Comparison of ENCODE assay signal across 9 mouse cellular contexts in the genomic region with DNA sequence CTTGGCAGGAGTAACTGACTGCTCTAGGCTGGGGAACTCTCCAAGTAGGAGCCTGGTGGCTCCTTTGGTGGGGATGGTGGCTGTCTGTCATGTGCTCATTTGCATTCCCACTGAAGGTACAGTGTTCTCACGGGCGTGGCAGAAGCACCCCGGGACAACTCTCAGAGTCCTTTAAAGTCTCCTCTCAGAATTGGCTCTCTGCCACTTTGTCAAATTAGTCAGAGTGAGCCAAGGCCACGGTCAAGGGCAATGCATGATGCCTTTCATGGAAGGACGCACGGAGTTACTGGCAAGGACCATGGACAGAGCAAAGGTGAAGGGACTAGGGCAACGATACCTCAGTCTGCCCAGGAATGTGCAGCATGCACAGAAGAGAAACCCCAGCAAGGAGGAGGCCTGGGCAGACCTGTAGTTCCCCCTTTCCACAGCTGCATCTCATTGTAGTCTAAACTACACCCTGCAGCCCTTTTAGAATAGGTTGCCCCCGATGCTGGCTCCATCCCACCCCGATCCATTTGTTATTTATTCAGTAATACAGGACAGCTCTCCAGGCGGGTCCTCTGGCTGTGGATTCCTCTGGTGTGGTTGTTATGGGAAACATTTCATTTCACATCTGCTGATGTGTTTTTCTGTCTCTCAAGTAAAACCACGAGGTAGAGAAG. TPM values are rescaled to one million over a fixed set of nuclear protein-coding genes. Genes with fewer than 3 reads are reported as not detected.
DNase-seq lines count a peak whose midpoint lies in the region; ATAC-seq lines count a peak whose summit lies in the region.
"Had no signal": no experiment of that assay in that cellular context is flagged by ENCODE, and none has a peak within 500 bp of the region (broad histone marks: within the 10 kb centered on the region; RNA-seq: fewer than 3 reads in every experiment).

No protein-coding gene starts in this region.

- no peaks in the 10 kb centered on the region for H3K27me3 ChIP-seq in forebrain, embryonic 11.5 days (ENCODE audit: control insufficient read depth, insufficient read depth, low read length)
- H3K27me3 ChIP-seq in midbrain, embryonic 15.5 days (replicated peaks): no peaks in the 10 kb centered on the region
- H3K27me3 ChIP-seq: Patski had no signal

- no peaks in the 10 kb centered on the region for H3K9me3 ChIP-seq in forebrain, embryonic 11.5 days (ENCODE audit: control insufficient read depth, low read length)
- H3K9me3 ChIP-seq in midbrain, embryonic 15.5 days: no peaks in the 10 kb centered on the region

- peak overlapping the region; percentile 84 for H3K27ac ChIP-seq in forebrain, embryonic 11.5 days (ENCODE audit: low read depth, low read length)
- H3K27ac ChIP-seq in midbrain, embryonic 15.5 days: peak overlapping the region; percentile 92

- peaks cover 12% of the 10 kb centered on the region for H3K4me1 ChIP-seq in forebrain, embryonic 11.5 days (replicated peaks; ENCODE audit: control insufficient read depth, insufficient read depth, low read length)
- H3K4me1 ChIP-seq in midbrain, embryonic 15.5 days: peaks cover 34% of the 10 kb centered on the region

- peak; percentile 19 for DNase-seq in layer of hippocampus, adult 11-12 months (ENCODE audit: low spot score)
- DNase-seq in layer of hippocampus, adult 18-20 months (ENCODE audit: low spot score in 2 of 2): no peak
- DNase-seq in adrenal gland, adult 18-20 months (ENCODE audit: low spot score in 2 of 2): peak; percentile 39 to 60
- peak; percentile 56 for DNase-seq in forebrain, embryonic 11.5 days (ENCODE audit: low spot score)
- DNase-seq in urinary bladder, postnatal 25 days (ENCODE audit: low spot score): no peak
- no peak for DNase-seq in layer of hippocampus, adult 9-11 months

- 30% methylated on average over 11 of the region's 11 CpGs for WGBS in forebrain, embryonic 11.5 days
- 9% methylated on average over 11 of the region's 11 CpGs for WGBS in midbrain, embryonic 15.5 days

- H3K4me2 ChIP-seq in forebrain, embryonic 11.5 days (ENCODE audit: low read depth, low read length, severe bottlenecking): 0 out of 2 replicates have a peak overlapping the region, but pooled peaks have one; percentile 19
- peak overlapping the region; percentile 46 for H3K4me2 ChIP-seq in midbrain, embryonic 15.5 days

- peak; percentile 67 for ATAC-seq in forebrain, embryonic 11.5 days (replicated peaks; ENCODE audit: low FRiP score)
- peak; percentile 78 for ATAC-seq in midbrain, embryonic 15.5 days (replicated peaks)
- ATAC-seq in inflammation-experienced regulatory T-cells, adult 6 months: no peak
- ATAC-seq: Patski had no signal

- no peak overlapping the region for H3K9ac ChIP-seq in forebrain, embryonic 11.5 days (ENCODE audit: low read length)
- H3K9ac ChIP-seq in midbrain, embryonic 15.5 days: 0 out of 2 replicates have a peak overlapping the region, but pooled peaks have one; percentile 25

- no peak overlapping the region for H3K4me3 ChIP-seq in forebrain, embryonic 11.5 days (ENCODE audit: low read depth, low read length)
- no peak overlapping the region for H3K4me3 ChIP-seq in midbrain, embryonic 15.5 days

- no peaks in the 10 kb centered on the region for H3K36me3 ChIP-seq in forebrain, embryonic 11.5 days (ENCODE audit: control insufficient read depth, insufficient read depth, low read length)
- H3K36me3 ChIP-seq in midbrain, embryonic 15.5 days (replicated peaks): no peaks in the 10 kb centered on the region

RNA-seq across cellular contexts. Expression of a gene that starts 40.0 kb away (rescaled TPM):
- total RNA-seq in layer of hippocampus, adult 18-20 months (2021): under 1 TPM; 0.12 to 0.13 TPM
- not detected for total RNA-seq in adrenal gland, adult 18-20 months (2021)
- polyA plus RNA-seq in forebrain, embryonic 11.5 days (2014; fragmentation: Nextera tagmentation; extraction: Ambion mirVana): 0.24 and 0.73 TPM in 2 replicates
- 0.14 and 0.27 TPM in 2 replicates for polyA plus RNA-seq in midbrain, embryonic 15.5 days (2015; fragmentation: Nextera tagmentation; extraction: Ambion mirVana)
- 1 to 10 TPM in 1 of 3 experiments, not detected in 2; 3.0 TPM for polyA plus RNA-seq in inflammation-experienced regulatory T-cells, adult 6 months (2017; shearing (Covaris generic))

RNA-seq across cellular contexts. Expression of a gene that starts 49.0 kb away (rescaled TPM):
- not detected for total RNA-seq in layer of hippocampus, adult 18-20 months (2021)
- total RNA-seq in adrenal gland, adult 18-20 months (2021): not detected
- 1.6 and 1.7 TPM in 2 replicates for polyA plus RNA-seq in forebrain, embryonic 11.5 days (2014; fragmentation: Nextera tagmentation; extraction: Ambion mirVana)
- polyA plus RNA-seq in midbrain, embryonic 15.5 days (2015; fragmentation: Nextera tagmentation; extraction: Ambion mirVana): 0.92 and 1.1 TPM in 2 replicates
- polyA plus RNA-seq in inflammation-experienced regulatory T-cells, adult 6 months (2017; shearing (Covaris generic)): not detected

Comparison
In these comparisons a context has a peak if more than half of its experiments do, and no peak if none do; other contexts are left out.
1. DNase-seq: peak in layer of hippocampus, adult 11-12 months (single experiment), adrenal gland, adult 18-20 months (2 of 2) and forebrain, embryonic 11.5 days (single experiment); none in layer of hippocampus, adult 18-20 months (0 of 2), urinary bladder, postnatal 25 days (single experiment) and layer of hippocampus, adult 9-11 months (single experiment).